Mouse (Mus musculus): Measurements from ENCODE around the gene Scarb1. TPM values are rescaled to one million over a fixed set of nuclear protein-coding genes. Genes with fewer than 3 reads are reported as not detected.
"Not testable (repeated sequence)": the region's sequence is repeated elsewhere in the genome, so short reads cannot be mapped to it uniquely, and the experiment has no call there.

Scarb1 gene
- total RNA-seq (2022): 10 to 100 TPM; 11.1 to 19.0 (median 13.3) TPM

DNA sequence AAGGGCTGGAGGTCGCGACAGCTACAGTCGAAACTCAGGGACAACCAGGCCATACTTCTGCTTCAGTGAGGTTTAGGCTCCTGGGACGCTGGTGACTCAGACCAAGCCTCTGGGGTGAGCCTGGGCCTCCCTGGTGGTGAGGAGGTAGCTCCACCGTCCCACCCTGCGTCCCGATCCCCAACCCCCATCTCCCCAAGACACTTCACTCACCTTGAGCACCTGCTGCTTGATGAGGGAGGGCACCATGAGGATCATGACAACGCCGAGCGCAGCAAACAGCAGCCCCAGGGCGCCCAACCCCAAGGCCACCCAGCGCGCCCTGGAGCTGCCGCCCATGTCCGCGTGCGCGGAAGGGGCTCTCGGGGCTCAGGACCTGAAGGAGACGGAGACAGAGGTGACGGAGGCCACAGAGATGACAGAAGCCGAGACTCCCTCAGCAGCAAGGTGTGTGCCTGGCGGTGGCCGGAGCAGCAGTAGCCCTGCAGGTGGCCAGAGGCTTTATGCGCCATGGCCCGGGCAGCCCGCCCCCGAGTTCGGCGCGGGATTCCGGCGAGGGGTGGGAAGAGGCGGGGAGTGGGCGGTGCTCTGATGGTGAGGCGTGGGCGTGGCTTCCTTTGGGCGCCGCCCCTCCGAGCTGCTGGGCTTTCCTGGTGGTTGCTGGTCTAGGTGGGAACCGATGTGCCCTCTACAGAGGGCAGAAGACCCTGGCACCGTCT, at the start of gene Scarb1:
Gene Scarb1, minus strand, starts transcription at position 548 of the 716 bp plus-strand sequence.
- DNase-seq (ENCODE audit: low spot score in 2 of 2): peak; percentile 76

DNA sequence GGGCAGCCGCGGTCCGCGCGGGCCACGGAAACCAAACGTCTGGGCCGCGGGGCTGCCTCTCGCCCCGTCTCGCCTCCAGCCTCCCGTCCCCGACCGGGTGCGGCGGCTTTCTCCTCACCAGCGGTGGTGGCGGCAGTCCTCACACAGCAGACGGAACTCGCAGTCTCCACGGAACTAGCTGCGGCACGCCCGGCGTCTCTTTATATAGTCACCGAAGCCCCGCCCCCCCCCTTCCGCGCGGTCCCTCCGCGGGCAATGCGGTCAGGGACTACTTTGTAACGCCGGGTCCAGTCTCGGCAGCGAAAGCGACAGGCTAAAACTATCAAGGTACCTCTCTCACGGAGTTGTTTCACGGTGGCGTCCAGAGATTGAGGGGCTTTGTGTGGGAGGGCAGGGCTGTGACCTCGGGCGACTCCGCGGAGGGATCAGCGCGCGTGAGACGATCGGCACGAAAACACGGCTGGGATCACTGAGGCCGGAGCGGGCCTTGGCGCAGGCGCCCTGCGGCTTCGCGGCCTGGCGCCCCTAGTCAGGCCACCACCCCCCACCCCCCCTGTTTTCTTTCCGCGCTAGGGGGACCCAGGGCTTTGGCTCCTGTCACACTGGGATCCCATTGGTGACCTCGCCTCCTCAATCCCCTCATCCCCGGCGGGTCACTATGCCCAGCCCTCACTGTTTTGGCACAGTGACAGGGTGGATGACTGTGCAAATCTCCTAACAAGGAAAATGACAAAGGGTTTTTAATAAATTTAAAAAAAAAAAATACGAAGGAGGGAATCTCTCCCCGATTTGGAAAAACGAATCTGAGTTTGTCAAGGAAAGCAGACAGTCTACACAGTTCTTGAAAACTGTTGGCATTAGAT, 48.9 kb upstream of the Scarb1 start, which contains the start of gene Ubc:
Gene Ubc, minus strand, starts transcription at position 624 of the 863 bp plus-strand sequence.
- peak; percentile 90 for DNase-seq (ENCODE audit: low spot score in 2 of 2)

DNA sequence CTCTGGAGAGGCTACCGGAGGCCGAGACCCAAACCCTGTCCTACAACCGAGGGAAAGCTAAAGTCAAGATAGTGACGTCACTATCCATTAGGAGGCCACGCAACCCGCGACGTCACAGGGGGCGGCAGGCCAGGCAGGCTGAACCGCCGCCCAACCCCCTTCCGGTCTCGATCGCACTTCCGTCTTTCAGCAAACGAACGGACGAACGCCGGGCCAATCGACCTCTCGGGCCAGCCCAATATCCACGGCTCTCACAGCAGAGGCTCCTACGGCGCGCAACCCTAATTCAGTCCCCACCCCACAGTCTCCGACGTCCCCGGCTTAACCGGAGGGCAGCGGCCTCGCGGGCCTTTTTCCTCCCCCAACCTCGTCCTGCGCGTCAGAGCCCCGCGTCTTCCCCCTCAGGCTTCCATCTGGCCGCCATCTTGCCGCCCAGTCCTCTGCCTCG, 48.3 kb upstream of the Scarb1 start, which contains the start of gene Gm10382:
Gene Gm10382, plus strand, starts transcription at position 192 of the 448 bp plus-strand sequence.
- DNase-seq (ENCODE audit: low spot score in 2 of 2): peak; percentile 73 to 82

DNA sequence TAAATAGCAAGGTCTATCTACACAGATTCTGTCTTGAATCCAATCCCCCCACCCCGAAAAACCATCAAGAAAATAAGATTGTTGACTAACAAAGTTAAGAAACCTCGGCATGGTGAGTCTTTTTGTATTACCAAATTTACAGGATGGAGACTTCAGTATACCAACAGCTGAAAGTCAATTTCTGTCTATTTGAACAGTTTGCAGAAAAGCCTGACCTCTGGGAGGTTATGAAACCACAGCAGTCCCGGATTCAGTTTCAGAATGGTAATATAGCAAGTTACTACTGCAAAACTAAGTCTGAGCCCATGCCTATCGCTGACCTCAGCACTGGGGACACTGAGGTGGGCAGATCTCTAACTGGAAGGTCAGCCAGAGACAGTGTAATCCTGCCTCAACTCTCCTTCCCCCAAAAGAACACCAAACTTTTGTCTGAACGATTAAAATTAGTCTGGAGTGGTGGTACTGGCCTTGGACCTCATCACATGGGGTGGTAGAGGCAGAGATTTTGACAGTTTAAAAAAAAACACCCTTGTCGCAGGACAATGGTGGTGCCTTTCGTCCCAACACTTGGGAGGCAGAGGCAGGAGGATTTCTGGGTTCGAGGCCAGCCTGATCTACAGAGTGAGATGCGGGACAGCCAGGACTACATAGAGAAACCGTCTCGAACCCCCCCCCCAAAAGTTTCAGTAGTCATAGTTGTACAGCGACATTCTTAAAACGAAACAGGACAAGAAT, 47.6 kb upstream of the Scarb1 start:
- no peak for DNase-seq (ENCODE audit: low spot score in 2 of 2)

DNA sequence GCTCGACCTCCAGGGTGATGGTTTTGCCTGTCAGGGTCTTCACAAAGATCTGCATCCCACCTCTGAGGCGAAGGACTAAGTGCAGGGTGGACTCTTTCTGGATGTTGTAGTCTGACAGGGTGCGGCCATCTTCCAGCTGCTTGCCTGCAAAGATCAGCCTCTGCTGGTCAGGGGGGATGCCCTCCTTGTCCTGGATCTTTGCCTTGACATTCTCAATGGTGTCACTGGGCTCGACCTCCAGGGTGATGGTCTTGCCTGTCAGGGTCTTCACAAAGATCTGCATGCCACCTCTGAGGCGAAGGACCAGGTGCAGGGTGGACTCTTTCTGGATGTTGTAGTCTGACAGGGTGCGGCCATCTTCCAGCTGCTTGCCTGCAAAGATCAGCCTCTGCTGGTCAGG, 46.4 kb upstream of the Scarb1 start:
- not testable (repeated sequence) for DNase-seq (ENCODE audit: low spot score in 2 of 2)

DNA sequence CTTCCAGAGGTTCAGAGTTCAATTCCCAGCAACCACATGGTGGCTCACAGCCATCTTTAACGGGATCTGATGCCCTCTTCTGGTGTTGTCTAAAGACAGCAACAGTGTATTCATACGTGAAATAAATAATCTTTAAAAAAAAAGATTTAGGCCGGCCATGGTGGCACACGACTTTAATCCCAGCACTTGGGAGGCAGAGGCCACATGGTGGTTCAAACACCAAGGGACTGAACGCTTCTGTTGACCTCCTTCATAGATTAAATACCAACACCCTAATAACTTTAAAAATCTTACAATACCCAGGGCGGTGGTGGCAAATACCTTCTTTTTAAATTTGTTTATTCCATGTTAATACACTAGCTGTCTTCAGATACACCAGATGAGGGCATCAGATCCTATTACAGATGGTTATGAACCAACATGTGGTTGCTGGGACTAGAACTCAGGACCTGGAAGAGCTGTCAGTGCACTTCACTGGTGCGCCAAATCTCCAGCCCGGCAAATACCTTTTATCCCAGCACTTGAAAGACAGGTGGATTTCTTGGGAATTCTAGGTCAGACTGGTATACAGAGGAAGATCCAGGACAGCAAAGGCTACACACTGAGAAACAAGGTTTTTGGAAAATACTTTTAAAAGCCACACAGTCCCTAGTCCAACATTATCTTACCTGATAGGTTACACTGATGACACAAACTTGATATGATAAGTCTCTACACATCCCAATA, 44.5 kb upstream of the Scarb1 start:
- no peak for DNase-seq (ENCODE audit: low spot score in 2 of 2)

DNA sequence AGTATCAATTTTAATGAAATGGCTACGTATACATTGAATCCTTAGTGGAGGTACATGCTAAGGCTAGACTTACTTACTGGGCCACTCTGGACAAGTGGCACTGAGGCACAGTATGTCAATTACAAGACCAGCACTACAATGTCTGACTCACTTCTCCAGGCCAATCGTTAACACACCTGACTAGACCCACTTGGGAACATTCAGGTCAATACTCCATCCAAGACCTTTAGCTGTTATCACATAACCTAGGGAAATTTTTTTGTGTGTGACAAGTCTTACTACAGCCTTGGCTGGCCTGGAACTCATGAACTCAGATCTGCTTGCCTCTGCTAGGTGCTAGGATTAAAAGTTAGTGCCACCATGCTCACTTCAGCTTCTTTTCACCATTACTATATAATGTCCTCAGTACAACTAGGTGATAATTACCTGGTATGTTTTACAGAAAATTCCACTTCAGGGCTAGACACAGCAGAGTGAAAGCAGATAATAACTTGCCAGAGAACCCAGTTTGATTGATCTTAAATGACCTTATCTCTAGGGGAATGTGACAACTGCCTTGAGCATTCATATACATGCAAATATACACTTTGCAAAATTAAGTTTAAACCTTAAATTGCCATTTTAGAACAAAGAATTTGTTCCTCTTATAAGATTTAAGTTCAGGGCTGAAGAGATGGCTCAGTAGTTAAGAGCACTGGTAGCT, 43.8 kb upstream of the Scarb1 start:
- DNase-seq (ENCODE audit: low spot score in 2 of 2): no peak

DNA sequence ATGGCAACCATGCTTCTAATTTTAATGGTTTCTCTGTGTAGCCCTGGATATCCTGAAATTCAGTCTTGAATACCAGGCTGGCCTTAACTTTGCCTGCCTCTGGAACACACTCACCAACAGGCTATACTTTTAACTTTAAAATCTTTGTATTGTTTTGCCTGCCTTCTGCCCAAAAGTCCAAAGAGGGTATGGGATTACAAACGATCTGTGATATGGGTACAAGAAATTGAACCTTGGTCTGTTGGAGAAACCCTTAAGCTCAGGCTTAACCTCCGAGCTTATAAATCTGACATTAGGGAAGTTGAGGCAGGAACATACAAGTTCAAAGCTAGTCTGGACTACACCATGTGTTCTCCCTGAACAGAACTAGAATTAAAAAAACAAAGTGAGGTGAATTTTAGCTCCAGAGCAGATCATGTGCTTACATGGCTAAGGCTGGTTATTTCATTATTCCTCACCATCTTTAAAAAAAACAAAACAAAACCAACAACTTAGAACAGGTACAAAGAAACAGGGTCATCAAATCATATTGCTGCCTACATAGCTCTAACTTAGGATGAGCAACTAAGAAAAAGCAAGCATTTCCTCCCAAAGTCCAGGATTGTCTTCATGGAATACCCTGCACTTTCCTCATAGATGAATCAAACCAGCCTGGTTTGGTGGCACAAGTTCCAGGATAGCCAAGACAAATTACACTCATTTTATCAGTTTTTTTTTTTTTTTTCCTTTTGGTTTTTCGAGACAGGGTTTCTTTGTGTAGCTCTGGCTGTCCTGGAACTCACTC, 42.9 kb upstream of the Scarb1 start:
- no peak for DNase-seq (ENCODE audit: low spot score in 2 of 2)

DNA sequence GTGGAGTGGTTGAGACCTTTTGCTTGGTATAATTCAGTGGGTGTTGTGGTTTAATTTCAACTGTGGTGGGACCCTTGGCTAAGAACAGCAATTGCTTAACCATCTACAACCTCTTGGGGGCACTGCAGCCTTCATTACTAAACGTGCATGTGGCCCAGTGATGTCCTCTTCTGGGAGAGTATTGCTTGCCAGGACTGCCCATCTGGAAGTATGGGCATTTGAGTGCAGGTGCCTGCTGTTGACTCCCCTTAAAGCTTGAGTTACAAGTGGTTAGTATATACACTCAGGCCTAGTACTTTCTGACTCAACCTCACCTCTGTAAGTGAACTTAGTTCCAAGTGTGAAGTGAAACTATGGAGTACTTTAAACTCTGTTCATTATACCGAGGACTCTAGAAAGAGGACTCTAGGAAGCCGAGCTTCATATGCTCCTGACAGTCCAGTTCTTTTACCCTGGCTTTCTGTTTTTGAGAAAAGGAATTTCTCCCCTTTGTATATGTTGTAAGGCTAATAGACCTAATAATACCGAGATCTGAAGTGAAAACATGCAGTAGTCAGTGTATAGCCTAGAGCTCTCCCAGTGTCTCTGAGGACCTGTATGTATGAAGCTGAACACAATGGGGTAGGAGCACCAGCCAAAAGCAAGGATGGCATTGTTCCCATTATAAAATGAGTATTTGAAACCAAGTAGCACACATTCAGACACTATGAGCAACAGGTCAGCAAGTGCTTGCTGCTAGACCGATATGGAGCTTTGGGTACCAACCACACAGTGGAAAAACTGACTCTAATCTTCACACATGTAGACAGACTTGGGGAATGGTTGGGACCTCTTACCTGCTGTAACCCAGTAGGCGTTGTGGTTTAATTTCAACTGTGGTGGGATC, 42.0 kb upstream of the Scarb1 start:
- peak in 1 of 2 experiments; percentile 39 for DNase-seq (ENCODE audit: low spot score in 2 of 2)

DNA sequence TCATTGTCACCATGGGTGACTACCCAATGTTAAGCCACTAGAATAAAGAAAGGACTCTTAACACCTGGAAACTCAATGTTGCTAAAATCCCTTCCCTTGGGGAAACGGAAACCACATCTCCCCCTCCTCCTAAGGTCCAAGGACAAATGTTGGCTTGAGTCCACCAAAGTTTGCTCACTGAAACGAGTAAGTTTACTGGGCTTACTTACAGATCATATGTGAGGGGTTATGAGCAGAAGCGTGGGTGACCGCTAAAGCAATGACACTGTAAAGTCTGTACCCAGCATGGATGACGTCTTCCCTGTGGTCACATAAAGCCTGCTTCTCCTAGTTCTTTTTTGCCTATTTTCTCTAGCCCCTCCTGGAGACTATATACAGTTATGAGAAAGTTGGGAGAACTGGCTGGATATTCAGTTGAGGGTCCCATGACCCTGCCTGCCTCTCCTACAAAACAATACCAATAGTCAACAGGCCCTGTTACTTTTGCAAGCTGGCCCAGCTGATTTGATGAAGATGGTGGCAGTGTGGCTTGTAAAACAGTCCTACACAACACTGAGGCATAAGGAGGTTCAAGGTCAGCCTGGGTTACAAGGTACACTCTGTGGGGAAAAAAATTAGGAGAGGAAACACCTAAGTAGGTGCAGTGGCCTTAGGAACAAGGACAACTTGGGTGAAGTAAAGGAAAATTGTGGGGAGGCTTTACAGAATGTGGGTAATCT, 41.2 kb upstream of the Scarb1 start:
- no peak for DNase-seq (ENCODE audit: low spot score in 2 of 2)

DNA sequence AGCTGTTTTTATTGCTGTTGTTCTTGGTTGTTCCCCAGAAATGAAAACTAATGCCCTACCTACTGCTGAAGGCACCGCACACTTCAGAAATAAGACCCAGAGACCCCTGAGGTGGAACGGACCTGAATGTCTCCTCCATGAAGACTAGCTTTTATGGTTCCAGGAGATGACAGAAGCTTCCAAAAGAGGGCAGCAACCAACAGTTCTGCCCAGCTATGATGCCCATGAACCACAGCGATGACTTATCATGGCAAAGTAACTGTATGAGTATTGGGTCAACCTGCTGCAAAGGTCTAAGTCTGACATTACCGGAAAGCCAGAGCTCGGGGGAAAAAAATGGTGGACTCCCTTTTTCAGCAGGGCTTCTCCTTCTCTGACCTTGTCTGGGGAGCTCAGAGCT, 38.0 kb upstream of the Scarb1 start:
- DNase-seq (ENCODE audit: low spot score in 2 of 2): no peak

DNA sequence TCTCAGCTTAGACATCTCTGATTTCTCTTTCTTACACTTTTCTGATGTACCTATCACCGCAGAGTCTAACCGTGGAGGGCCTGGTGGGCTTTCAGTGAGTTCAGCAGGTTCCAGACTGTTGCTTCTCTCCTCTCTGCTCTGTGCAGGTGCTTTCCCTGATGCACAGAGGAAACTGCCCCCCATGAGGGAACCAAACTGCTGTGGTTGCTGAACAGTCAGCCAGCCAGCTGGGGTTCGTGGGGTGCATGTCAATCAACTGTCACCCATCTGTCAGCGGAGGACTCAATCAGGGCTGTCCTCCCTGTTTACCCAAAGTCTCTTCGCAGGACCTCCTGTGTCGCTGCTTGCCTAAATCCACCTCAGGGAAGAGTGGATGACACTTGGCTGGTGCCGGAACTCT, 36.3 kb upstream of the Scarb1 start:
- DNase-seq (ENCODE audit: low spot score in 2 of 2): no peak

DNA sequence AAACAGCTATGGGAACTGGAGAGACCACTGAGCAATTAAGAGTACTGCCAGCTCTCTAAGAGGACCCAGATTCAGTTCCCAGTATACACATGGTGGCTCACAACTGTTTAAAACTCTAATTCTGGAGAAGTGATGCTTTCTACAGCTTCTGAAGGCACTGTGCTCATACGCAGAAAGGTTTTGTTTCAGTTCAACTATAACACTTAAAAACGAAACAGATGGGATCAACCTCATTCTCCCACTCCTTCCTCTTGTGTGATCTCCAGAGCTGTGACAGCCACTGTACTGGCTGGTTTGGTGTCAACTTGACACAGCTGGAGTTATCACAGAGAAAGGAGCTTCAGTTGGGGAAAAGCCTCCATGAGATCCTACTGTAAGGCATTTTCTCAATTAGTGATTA, 35.0 kb upstream of the Scarb1 start:
- no peak for DNase-seq (ENCODE audit: low spot score in 2 of 2)

DNA sequence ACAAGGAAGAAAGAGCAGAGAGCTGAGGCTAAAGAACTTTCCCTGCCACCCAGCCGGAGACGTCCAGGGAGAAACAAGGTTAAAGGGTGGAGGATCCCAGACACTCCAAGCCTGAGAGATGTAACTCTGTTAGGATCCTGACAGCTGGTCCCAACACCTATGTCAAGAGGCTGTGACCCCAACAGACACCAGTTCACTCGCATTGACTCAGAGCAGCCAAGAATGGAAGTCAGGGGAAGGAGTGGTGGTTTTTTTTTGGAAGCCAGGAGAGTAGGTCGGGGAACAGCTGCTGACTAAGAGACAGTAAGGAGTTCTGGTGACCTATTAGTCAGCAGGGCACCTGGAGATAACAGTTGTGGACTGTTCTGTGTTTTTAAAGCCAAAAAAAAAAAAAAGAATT, 31.1 kb upstream of the Scarb1 start:
- DNase-seq (ENCODE audit: low spot score in 2 of 2): no peak

DNA sequence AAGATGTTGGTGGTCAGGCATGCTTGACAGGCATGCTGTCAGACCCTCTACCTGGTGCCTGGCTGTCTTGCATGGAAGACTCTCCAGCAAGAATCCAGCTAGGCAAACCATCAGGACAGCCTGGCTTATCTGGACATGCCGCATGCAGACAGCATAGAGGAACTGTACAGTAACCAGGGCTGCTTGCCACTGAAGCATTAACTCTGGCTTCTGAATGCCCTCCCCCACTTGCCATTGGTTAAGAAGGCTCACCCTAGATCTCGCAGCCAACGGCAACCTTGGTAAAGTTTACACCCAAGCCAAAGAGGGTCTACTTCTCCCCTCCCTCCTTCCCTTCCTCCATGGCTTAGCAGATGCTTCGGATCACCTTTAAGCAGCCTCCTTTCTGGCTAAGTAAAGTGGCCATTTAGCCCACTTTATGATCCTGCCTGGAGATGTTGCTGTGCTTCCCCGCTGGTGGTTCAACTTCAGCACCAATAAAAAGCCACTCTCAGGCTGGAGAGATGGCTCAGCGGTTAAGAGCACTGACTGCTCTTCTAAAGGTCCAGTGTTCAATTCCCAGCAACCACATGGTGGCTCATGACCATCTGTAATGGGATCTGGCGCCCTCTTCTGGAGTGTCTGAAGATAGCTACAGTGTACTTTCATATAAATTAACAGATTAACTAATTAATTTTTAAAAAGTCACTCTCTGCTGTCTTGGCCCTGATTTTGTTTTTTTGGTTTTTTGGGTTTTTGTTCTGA, 30.2 kb upstream of the Scarb1 start:
- no peak for DNase-seq (ENCODE audit: low spot score in 2 of 2)

DNA sequence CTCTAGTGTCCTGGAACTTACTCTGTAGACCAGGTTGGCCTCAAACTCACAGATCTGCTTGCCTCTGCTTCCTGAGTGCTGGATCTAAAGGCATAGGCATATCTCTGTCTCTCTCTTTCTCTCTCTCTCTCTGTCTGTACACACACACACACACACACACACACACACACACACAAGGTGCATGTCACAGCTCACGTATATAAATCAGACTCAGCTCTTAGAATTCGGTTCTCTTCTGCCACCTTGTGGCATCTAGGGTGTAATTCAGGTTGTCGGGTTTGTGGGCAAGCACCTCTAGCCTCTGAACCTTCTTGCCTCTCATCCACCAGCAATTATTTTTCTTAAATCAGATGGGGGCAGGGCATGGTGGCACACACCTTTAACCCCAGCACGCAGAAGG, 27.7 kb upstream of the Scarb1 start:
- DNase-seq (ENCODE audit: low spot score in 2 of 2): peak in 1 of 2 experiments; percentile 44

DNA sequence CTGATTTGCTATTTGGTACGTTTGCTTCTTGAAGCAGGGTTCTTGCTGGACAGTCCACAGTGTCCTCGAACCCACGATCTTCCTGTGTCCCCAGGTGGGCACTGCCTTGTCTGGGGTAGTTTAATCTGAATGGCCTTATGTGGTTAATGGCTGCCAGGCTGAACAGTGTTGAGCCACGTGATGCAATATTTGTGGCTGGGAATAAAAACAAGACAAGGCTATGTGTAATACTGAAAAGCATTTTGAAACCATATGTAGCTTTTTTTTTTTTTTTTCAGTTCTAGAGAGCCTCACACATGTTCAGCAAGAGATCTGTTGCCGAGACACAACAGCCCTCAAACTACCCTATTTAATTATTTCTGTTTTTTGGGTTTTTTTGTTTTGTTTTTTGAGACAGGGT, 27.3 kb upstream of the Scarb1 start:
- DNase-seq (ENCODE audit: low spot score in 2 of 2): no peak

Data from gastrocnemius, adult 8-10 months (tissue).